Mouse (Mus musculus): ENCODE measurements around the gene Lrg1.
"Not testable (repeated sequence)": the region's sequence is repeated elsewhere in the genome, so short reads cannot be mapped to it uniquely, and the experiment has no call there.

Lrg1 gene

DNA sequence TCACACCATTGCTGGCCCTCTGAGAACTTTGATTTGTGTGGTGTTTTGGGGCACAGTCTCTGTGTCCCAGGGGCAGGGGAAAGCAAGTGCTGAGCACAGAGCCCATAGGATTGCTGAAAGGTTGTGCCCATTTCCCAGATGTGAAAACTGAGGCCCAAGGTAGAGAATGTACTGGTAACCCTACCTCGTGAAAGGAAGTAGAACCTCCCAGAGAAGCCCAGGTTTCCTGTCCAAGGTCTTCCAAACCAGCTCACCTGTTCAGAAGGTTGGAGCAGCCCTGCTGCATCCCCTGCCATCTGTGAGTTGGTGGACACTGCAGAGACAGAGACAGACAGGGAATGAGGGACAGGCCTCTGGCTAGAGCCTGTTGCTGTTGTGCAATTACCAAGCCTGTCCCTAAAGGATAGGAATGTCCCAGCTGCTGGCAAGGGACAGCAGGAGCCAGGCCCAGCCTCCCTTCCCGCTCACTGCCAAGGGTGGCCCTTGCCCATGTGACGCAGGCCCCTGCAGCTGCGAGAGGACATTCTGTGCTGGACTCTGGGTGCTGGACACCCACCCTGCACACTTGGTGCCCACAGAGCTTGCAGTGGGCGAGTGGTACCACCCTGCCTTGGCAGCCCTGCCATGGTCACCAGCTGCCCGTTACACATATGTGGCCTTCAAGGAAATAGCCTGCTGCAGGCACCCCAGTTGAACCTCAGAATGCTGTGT is 13.3 kb downstream of the Lrg1 start:
- DNase-seq (ENCODE audit: low spot score), result no peak

DNA sequence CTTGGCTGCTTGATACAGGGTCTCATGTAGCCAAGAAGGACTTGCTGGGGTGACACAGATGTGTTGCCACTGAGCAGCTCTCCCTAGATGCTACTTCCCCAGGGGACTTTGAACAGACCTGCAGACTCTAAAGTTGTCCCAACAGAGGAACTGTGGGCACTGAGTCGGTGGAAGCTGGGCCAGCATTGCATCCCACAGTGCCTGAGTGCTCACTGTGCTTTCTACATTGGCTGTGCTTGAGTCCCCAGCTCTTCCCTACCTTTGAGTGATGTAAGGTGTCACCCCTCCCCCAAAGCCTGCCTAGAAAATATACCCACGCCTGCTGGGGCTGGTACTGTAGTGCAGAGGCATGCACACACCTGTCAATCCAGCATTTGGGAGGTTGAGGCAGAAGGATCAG is 14.1 kb downstream of the Lrg1 start:
- no peak for DNase-seq (ENCODE audit: low spot score)

DNA sequence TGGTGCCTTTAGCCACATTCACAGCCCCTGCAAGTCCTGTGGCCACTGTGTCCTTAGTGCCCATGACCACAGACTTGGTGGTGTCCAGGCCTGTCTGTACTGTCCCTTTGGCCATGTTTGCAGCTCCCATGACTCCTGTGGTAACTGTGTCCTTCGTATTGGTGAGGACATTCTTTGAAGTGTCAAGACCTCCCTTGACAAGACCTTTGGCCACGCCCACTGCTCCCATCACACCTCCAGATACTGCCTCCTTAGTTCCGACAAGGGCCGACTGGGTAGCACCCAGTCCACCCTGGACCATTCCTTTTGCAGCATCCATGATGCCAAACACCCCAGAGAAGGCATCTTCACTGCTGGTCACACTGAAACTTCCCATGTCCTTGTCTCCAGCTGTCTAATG is 14.8 kb downstream of the Lrg1 start:
- no peak for DNase-seq (ENCODE audit: low spot score)

DNA sequence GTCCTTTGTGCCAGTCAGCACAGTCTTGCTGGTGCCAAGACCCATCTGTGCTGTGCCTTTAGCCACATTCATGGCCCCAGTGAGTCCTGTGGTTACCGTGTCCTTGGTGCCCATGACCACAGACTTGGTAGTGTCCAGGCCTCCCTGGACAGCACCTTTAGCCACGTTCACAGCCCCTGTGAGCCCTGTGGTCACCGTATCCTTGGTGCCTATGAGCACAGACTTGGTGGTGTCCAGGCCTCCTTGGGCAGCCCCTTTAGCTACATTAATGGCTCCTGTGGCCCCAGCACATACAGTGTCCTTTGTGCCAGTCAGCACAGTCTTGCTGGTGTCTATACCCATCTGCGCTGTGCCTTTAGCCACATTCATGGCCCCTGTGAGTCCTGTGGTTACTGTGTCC is 15.4 kb downstream of the Lrg1 start:
- not testable (repeated sequence) for DNase-seq (ENCODE audit: low spot score)

DNA sequence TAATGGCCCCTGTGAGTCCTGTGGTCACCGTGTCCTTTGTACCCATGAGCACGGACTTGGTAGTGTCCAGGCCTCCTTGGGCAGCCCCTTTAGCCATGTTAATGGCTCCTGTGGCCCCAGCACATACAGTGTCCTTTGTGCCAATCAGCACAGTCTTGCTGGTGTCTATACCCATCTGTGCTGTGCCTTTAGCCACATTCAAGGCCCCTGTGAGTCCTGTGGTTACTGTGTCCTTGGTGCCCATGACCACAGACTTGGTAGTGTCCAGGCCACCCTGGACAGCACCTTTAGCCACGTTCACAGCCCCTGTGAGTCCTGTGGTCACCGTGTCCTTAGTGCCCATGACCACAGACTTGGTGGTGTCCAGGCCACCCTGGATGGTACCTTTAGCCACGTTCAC is 17.0 kb downstream of the Lrg1 start:
- not testable (repeated sequence) for DNase-seq (ENCODE audit: low spot score)

DNA sequence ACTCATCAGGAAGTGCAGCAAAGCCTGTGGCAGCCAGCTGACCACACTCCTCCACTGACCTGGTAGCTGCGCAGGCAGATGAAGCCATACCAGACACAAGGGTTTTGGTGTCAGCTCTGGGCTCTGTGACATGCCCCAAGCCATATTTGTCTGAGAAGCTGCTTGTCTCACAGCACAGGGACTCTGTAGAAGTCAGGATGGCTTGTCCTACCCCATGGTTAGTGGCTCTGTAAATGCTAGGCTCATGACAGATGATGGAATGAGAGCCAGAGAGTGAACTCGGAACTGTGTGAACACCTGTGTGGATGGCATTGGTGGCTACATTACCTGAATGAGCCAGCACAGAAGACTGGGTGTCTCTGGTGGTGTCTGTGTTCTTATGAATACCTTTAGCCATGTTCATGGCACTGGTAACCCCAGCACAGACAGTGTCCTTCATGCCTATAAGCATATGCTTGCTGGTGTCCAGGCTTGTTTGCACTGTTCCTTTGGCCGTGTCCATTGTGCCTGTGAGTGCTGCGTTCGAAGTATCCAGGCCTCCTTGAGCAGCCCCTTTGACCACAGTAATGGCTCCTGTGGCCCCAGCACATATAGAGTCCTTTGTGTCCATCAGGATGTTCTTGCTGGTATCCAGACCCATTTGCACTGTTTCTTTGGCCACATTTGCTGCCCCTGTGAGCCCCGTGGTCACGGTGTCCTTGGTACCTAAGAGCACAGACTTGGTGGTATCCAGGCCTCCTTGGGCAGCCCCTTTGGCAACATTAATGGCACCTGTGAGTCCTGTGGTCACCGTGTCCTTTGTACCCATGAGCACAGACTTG is 18.1 kb downstream of the Lrg1 start:
- no peak for DNase-seq (ENCODE audit: low spot score)

DNA sequence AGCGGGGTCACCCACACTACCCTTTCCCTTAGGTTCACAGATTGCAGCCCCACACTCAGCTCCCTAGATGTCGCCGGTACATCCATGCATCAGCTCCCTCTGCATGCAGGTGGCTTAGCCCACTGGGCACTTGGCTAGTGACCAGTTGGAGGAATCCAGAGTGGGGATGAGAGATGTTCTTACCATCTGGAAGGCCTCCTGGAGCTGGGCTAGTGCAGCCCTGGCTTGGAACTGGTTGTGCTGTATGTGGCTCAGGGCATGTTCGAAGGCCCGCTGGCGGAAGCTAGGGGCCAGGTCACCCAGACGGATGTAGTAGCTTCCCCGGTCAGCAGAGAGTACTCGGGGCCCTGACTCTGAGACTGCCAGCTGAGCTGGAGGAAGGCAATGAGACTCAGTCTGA is 18.9 kb downstream of the Lrg1 start:
- DNase-seq (ENCODE audit: low spot score), result no peak

DNA sequence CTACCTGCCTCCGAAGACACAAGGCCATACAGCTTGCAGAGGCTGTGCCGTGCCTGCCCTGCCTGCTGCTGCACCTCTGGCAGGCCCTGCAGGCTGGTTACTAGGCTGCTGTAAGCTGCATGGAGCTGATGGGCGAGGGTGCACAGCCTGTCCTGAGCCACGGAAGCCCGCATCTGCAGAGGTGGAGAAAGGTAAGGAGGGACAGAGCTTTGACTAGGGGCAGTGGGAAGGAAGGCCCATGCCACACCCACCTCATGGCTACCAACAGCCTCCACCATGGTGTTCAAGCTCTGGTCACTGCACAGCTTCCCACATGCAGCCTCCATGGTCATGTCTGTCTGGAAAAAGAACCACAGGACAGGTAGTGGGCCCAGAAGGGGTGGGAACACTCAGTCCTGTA is 19.6 kb downstream of the Lrg1 start:
- no peak for DNase-seq (ENCODE audit: low spot score)

DNA sequence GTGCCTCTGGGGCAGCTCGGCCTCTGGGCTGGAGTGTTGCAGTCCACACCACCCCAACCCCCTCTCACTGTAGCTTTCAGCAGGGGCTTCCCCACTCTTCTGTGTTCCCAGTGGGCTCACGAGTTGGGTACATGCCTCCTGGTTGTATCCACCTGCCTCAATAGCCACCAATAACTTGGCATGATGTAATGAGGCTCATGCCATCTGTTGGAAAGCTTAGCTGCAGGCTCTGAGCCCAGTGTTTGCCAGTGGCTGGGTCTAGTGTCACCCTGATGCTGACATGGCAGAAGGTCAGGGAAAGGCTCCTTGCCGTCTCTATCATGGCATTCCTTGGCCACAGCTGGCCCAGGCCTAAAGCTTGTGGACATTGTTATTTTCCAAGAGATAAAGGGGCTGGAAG is 21.0 kb downstream of the Lrg1 start:
- DNase-seq (ENCODE audit: low spot score), result no peak

DNA sequence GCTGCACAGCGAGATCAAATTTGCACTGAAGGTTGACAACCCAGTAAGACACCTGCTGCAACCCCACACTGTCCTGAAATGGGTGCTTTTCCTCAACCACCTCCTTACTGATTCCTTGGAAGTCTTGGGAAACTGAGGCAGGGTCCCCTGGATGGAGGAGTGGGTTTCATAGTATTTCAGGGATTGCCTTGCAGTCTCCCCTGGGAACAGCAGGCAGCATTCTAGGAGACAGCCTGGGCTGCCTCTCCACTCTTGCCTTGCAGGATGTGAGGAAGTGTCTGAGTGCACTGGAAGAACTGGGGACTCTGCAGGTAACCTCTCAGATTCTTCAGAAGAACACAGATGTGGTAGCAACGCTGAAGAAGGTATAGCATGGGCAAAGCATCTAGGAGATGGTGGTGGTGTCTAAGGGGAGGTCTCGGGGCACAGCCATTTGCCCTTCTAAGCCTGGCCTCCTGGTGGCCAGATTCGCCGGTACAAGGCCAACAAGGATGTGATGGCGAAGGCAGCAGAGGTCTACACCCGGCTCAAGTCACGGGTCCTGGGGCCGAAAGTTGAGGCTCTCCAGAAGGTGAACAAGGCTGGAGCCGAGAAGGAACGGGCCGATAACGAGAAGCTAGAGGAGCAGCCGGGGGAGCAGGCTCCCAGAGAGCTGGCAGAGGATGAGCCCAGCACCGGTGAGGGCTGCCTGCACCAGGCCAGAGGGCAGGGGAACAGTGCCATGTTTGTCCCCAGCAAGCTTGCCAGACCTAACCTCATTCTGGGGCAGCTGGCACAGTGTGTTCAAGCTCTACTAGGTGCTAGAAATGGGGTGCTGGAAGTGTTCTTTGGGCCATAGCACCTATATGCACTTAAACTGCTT is 22.9 kb downstream of the Lrg1 start:
- DNase-seq (ENCODE audit: low spot score), result no peak

DNA sequence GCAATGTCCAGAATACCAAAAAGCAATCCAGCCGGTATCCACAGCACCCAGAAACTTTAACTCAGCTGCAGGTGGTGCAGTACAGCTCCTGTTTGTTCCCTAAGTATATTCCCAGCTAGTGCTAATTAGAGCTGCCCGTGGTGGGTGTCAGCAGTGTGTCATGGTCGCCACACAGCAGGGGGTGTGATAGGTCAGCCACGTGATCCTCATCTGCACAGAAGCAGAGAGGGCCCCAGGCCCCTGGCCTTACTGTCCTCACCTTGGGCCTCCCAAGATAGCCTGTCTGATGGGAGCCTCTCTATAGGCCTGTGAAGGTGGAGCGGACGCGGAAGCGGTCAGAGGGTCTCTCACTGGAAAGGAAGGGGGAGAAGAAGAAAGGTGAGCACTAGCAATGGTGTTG is 23.6 kb downstream of the Lrg1 start:
- no peak for DNase-seq (ENCODE audit: low spot score)

DNA sequence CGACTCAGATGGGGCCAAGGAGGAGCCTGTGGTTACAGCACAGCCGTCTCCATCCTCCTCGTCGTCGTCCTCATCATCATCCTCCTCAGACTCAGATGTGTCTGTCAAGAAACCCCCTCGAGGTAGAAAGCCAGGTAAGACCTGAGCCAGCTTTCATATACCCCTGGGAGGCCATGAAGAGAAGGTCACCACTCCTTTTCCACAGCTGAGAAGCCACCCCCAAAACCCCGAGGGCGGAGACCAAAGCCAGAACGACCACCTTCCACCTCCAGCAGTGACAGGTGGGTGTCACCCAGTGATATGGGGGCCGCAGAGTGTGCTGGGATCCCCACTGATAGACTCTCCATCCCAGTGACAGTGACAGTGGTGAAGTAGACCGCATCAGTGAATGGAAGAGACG is 24.9 kb downstream of the Lrg1 start:
- DNase-seq (ENCODE audit: low spot score), result no peak

DNA sequence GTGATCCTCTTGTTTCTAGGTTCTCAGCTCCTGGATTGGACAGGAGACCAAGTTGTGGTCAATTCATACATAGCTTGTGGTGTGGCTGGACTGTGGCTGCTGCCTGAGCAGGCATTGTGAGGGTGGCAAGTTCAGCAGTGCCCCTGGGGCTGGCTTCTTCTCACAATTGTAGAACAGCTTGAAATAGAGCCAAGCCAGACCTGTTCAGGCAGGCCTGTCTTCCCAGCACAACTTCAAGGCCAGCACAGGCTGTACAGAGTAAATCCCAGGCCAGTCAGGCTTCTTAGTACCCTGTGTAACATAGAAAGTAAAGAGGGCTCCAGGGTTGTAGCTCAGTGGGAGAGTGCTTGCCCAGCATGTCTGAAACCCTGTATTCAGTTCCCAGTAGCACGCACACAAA is 29.0 kb downstream of the Lrg1 start:
- no peak for DNase-seq (ENCODE audit: low spot score)

DNA sequence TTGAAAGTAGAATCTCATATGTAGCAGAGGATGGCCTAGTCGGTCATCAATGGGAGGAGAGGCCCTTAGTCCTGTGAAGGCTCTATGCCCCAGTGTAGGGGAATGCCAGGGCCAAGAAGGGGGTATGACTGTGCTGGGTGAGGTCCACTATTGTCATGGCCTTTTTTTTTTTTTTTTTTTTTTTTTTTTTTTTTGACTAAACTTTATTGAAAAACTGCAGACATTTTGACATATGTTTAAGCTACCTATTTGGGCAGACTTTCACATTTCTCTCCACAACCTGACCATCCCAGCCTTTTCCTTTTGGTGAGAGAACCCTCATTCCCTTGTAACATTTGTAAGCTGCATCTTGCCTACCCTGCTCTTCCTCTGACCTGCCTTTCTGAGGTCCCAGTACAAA is 29.5 kb downstream of the Lrg1 start:
- DNase-seq (ENCODE audit: low spot score), result no peak

DNA sequence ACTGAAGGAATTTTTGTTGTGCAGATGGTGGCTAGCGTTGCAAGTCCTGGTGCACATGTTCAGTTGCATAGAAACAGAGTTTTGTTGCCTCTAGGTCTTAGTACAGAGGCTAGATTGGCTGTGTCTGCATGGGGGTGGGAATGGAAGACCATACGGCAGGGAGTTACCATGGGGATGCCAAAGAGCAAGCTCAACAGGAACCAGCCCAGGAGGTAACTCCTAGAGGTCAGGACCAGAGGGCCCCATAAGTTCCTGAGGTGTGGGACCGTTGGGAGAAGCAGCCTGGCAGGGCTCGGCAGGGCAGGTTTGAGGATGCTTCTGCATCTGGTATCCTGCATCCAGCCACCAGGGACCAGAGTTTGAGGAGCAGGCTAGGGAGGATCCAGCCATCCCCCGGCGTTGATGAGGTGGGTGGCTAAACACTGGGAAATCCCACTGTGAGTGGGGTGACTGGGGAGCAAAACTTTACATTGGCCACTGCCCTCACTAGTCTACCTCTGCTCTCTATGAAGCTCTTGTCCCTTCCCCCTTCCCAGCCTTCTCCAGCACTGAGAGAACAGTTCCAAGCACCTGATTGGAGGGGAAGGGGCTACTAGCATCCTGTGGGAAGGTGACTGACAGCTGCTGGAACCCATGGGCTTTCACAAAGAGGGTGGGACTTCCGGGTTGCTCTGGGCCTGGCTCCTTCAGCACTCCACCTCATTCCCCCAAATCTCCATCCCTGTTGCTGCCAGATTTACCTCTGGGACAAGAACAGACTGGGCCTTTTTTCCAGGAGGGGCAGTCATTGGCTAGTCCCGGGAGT is 40.8 kb downstream of the Lrg1 start:
- DNase-seq (ENCODE audit: low spot score), result no peak

DNA sequence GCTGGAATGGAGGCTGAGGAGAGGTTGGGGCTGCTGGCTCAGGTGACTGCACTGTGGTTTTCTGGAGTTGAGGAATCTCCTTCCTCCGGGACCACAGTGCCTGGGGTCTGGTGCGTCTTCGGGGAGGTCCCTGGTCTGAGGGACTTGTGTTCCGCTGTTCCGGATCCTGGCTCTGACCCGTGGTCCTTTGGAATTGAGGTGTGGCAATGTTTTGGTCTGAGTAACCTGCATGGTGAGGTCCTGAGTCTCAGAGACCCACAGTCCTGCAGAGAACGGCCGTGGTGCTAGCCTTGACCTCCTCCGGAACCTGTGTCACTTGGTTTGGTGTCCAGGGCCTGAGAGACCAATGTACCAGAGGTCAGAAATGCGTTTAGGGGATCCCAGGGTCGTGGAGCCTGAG is 41.9 kb downstream of the Lrg1 start:
- no peak for DNase-seq (ENCODE audit: low spot score)

DNA sequence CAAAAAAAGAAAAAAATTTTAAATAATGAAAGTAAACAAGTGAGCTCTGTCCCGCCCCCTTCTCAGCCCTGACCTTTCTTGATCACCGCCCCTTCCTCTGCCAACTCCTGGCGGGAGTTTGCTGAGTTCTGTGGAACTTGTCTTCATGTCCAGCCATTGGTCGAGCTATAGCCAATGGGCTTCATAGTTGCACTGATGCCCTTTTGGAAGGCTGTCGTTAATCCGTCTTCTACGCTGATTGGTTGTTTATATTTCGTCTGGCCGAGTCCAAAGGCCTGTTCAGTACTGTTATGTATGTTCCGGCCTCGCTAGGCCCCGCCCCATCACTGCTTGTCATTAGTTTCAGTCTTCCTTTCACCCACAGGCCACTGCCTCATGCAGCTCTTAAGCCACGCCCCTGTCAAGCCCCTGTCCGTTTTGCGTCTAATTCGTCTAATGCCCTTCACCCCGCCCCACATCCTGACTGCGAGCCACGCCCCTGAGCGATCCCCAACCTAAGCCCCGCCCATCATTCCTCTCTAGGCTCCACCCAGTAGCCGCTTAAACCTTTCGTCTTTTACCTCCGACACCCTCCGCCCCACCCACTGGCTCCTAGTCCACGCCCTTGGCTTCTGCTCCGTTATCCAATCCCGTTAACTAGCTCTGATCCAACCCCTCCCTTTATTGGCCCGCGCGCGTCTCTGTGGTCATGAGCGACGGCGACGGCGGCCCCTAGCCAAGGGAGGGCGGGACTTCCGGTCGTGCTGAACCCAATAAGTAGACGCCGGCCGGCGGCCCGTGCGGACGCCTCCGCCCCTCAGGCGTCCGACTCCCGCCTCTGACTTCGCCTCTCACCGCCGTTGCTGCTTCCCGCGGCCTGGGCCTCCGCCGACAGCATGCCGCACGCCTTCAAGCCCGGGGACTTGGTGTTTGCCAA is 42.7 kb downstream of the Lrg1 start, which contains the start of gene Hdgfl2:
Hdgfl2 (plus strand) TSS at position 755 of the 916 bp plus-strand sequence.
- DNase-seq (ENCODE audit: low spot score), result peak; percentile 99

DNA sequence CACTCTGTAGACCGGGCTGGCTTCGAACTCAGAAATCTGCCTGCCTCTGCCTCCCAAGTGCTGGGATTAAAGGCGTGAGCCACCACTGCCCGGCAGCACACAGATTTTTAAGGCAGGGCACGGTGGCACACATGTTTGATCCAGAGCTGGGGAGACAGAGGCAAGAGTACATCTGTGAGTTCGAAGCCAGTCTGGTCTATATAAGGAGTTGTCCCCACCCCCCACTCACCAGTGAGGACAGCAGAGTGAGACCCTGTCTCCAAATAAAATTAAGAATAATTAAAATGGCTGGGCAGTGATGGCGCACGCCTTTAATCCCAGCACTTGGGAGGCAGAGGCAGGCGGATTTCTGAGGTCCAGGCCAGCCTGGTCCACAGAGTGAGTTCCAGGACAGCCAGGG is 43.4 kb downstream of the Lrg1 start:
- DNase-seq (ENCODE audit: low spot score), result not testable (repeated sequence)

DNA sequence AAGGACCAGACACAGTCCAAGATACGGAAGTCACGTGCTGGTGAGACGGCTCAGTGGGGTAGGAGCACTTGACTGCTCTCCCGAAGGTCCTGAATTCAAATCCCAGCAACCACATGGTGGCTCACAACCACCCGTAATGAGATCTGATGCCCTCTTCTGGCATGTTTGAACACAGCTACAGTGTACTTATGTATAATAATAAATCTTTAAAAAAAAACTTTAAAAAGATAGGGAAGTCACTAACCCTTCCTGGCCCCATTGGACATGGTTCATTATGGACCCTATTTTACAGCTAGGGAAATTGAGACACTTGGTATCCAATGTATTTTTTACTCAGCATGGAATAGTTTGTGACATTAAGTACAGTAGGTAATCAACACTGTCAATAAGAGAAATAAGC is 44.3 kb downstream of the Lrg1 start:
- DNase-seq (ENCODE audit: low spot score), result no peak

DNA sequence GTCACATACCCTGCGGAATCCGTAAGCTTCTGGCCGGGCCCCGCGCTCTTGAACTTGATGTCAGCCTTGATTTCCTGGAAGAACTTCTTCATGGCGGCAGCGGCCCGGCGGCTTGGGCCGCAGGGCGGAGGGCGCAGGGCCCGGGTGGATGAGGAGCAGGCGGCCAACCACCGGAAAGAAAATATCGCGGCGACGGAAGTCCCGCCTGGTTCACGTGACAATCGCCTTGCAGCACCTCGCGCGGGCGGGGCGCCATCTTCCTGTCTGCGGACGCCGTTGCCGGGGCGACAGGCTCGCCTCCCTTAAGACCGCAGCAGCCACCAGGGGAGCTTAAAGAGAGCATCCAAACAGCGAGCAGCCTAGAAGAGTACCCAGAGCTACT is 47.0 kb downstream of the Lrg1 start, which contains the start of gene Ubxn6:
Ubxn6 (minus strand) TSS at position 202 of the 382 bp plus-strand sequence.
- peak; percentile 98 for DNase-seq (ENCODE audit: low spot score)

Data from ovary, postnatal 36 days (tissue).